Mouse (Mus musculus): ENCODE measurements at regions not wholly inside any gene's neighbourhood (a gene's known extent, or its start where the extent isn't known, plus 50 kb on each side); places are given as distances from the start of the nearest gene placed in this dataset.
A peak's percentile ranks its signal among the peaks of the same experiment; 100 is the strongest.

DNA sequence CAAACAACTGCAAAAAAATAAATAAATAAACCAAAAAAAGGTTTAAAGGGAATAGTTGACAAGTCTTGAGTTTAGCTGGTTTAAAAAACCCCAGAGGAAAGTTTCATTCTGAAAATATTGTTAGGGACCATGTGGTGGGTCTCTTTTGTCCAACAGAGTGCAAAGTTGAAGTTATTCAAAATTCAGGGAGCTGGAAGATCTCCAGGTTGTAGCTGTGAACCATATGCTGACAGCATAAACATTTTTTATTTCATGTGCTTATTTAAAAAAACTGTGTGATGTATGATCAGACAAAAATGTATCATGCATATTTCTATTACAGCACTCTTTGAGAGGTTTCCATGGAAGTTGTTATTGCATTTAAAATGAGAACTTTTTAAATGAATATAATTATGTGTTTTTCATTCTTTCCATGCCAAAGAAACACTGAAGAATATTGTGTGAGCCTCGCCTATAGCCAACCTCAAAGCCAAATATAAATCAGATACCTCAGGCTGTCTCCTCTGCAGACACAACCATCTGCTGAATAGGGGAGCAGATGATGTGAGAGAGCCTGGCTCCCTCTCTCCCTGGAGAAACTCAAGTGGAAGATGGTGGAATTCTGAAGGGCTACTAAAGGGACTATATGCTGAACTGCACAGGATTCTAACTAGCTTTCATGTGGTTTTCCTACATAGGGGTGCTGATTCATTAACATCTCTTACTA is 413.4 kb upstream of the Impad1 start:
- no peak for DNase-seq (ENCODE audit: extremely low spot score, low spot score)
- WGBS, result 84% methylated on average over 1 of the region's 1 CpGs
- Histone ChIP-seq H3K9me3 (no peaks in the 10 kb centered on the region), H3K36me3 (replicated peaks) (no peaks in the 10 kb centered on the region), H3K27ac (no peak overlapping the region), H3K4me3 (no peak overlapping the region), H3K4me1 (no peaks in the 10 kb centered on the region), H3K27me3 (ENCODE audit: poor library complexity, severe bottlenecking) (no peaks in the 10 kb centered on the region)

DNA sequence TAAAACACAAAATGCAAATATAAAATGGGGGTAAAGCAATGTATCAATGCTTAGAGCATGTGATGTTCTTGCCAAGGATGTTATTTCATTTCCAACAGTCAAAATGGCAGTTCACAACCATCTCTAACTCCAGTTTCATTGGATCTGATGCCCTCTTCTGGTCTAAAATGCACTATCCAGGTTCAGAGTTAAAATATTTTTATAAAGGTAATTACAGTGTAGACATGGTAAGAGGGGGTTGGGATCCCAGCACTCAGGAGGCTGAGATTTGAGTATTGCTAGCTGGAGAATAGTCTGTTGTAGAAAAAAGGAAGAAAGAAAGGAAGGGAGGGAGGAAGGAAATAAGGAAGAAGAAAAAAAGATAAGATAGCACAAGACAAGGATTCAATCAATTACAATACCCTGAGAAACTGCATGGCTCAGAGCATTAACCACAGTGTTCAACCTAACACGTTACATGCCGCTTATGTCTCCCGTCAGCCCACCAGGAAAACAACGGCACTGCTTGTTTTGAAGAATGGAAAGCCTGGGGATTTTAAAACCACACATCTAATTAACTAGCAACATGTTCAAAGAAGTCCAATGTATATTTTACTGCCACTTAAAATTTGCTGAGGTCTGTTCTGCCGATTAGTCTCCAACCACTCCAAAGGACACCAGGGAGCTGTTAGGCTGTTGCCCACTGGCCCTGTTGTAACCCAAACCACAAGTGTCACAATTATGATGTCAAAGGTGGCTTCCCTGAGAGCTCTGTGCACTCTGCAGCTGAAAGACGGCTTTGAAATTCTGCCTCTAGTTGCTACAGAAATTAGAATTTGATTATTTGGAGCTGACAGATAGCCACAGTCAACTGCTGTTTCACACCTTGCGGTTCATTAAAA is 412.4 kb upstream of the Impad1 start:
- Histone ChIP-seq H3K36me3 (replicated peaks) (no peaks in the 10 kb centered on the region), H3K9me3 (no peaks in the 10 kb centered on the region), H3K4me3 (no peak overlapping the region), H3K4me1 (no peaks in the 10 kb centered on the region), H3K27me3 (ENCODE audit: poor library complexity, severe bottlenecking) (no peaks in the 10 kb centered on the region), H3K27ac (no peak overlapping the region)
- DNase-seq (ENCODE audit: extremely low spot score, low spot score), result no peak
- whole genome bisulfite sequencing, result 82% methylated on average over 7 of the region's 7 CpGs

DNA sequence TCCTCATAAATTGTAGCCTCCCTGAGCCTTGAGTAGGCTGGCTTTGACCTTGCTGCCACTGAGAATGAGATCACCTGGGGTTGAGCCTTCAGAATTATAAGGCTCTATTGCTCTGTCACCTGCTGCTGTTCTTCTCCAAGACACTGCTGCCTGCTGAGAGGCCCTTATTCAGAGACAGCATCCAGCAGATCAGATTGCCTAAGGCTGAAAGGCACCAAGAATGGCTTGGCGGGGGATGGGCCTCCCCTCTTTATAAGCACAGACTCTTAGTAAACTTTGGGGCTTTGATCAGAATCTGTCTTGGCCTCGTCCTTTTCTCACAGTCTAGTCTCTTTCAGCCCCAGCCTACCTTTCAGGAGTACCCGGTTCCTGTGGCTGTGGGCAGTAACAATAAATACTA is 401.1 kb upstream of the Impad1 start:
- Histone ChIP-seq H3K27ac (0 out of 2 replicates have a peak overlapping the region, but pooled peaks have one; percentile 30), H3K36me3 (replicated peaks) (no peaks in the 10 kb centered on the region), H3K4me1 (peaks cover 11% of the 10 kb centered on the region), H3K4me3 (no peak overlapping the region), H3K27me3 (ENCODE audit: poor library complexity, severe bottlenecking) (no peaks in the 10 kb centered on the region), H3K9me3 (peaks cover 5% of the 10 kb centered on the region; the same call in 1 of the 2 replicates)
- 16% methylated on average over 3 of the region's 3 CpGs for whole genome bisulfite sequencing
- DNase-seq (ENCODE audit: extremely low spot score, low spot score), result no peak

DNA sequence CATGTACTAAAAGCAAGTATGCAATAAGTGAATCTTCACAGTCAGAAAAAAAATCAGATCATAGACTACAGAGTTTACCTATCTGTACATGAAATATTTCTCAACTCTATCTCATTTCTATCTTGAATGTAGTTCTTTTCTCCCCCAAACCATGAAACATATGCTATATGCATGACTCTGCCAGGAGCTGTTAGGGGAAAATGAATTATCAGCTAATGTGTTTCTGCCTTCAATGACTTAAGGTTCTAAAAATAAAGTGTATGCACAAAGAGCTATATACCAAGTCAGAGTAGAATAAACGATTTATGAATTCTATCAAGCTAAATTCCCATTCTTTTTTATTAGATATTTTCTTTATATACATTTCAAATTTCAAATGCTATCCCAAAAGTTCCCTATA is 388.4 kb upstream of the Impad1 start:
- Histone ChIP-seq H3K27me3 (ENCODE audit: poor library complexity, severe bottlenecking) (no peaks in the 10 kb centered on the region), H3K9me3 (no peaks in the 10 kb centered on the region), H3K4me1 (peaks cover 5% of the 10 kb centered on the region; the same call in 1 of the 2 replicates), H3K4me3 (no peak overlapping the region), H3K27ac (no peak overlapping the region), H3K36me3 (replicated peaks) (no peaks in the 10 kb centered on the region)
- 88% methylated on average over 1 of the region's 1 CpGs for WGBS
- DNase-seq (ENCODE audit: extremely low spot score, low spot score), result no peak

DNA sequence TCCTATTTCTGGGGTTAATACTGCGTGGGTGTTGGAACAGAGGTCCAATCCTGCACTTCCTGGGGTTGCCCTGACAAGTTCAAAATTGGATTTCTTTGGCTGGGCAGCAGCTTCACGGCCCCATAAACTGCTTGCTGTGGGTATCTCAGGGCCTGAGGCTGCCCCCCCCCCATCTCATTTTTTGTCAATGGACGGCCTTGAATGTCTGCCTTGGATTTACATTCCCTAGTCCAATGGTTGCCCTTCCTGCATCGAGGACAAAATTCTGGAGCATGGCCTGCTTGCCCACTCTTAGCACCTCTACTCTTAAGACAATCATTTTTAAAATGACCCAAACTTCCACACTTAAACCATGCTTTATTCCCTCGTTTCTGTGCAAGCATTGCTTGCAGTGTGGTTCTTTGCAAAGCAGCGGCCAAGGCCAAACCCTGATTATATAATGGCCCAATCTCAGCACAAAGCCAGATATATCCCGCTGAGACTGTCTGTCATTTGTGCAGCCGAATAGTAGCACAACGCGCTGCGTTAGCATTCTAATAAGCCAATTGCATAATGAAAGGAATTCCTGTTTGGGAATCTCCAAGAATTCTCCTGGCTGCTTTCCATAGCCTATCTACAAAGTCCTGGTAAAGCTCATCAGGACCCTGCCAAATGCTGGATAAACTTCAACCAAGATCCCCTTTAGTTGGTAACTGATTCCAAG is 386.0 kb upstream of the Impad1 start:
- no peak for DNase-seq (ENCODE audit: extremely low spot score, low spot score)
- WGBS, result 80% methylated on average over 11 of the region's 11 CpGs
- no peak overlapping the region for H3K27ac ChIP-seq
- no peaks in the 10 kb centered on the region for H3K27me3 ChIP-seq (ENCODE audit: poor library complexity, severe bottlenecking)
- H3K9me3 ChIP-seq, result no peaks in the 10 kb centered on the region
- H3K4me3 ChIP-seq, result no peak overlapping the region
- H3K4me1 ChIP-seq, result peaks cover 5% of the 10 kb centered on the region; the same call in 1 of the 2 replicates
- H3K36me3 ChIP-seq (replicated peaks), result no peaks in the 10 kb centered on the region

DNA sequence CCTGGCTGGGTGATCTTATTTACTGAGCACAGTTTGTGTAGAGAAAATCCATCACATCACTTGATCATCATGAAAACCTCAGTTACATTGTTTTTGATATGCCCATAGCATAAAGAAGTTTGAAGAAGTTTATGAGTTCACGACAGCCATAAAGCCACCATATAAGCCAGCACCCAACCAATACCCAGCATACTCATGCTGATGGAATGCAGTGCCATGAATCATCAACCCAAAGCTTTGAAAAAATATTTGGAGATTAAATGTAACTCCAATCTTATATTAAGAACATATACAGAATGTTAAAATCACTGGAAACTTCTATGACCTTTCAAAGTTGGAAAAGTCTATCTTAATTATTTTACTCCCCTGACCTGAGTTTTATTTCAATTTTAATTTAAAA is 372.1 kb upstream of the Impad1 start:
- Histone ChIP-seq H3K27ac (no peak overlapping the region), H3K27me3 (ENCODE audit: poor library complexity, severe bottlenecking) (no peaks in the 10 kb centered on the region), H3K9me3 (no peaks in the 10 kb centered on the region), H3K4me1 (no peaks in the 10 kb centered on the region), H3K36me3 (replicated peaks) (no peaks in the 10 kb centered on the region), H3K4me3 (no peak overlapping the region)
- WGBS, result 93% methylated on average over 1 of the region's 1 CpGs
- DNase-seq (ENCODE audit: extremely low spot score, low spot score), result no peak

DNA sequence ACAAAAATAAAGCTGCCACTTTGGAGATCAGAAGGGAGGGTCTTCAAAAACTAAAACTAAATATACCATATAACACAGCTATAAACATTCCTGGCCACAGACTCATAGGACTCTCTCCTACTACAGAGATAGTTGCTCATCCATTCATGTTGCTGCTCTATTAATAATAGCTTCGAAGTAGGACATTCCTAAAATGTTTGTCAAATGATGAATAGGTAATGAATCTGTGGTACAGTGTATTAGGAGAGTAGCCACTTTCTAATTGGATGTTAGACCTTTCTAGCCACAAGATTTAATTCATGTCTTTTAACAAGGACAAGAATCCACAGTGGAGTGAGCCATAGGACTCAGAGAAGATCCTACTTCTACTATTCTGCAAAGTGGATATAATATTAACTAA is 367.8 kb upstream of the Impad1 start:
- no peaks in the 10 kb centered on the region for H3K36me3 ChIP-seq (replicated peaks)
- no peak overlapping the region for H3K4me3 ChIP-seq
- no peaks in the 10 kb centered on the region for H3K9me3 ChIP-seq
- 74% methylated on average over 1 of the region's 1 CpGs for WGBS
- no peak for DNase-seq (ENCODE audit: extremely low spot score, low spot score)
- no peaks in the 10 kb centered on the region for H3K27me3 ChIP-seq (ENCODE audit: poor library complexity, severe bottlenecking)
- no peak overlapping the region for H3K27ac ChIP-seq
- H3K4me1 ChIP-seq, result no peaks in the 10 kb centered on the region

DNA sequence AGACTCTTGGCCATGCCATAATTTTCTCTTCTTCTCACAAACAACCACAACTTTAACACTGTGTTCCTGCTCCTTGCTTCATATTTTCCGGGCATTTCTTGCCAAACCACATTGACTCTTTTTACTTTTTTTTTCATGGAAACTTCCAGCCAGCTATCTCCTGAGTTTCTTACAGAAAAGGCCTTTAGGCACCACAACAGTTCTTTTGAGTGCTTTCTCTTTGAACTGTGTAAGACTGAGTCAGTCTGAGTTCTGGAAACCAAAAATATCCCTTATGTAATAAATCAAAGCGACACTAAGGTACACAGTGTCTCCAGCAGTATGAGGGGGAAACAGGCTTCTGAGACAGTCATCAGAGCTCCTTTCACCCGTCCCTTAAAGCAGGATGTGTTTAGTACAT is 337.6 kb upstream of the Impad1 start:
- WGBS, result 78% methylated on average over 3 of the region's 3 CpGs
- Histone ChIP-seq H3K9me3 (no peaks in the 10 kb centered on the region), H3K27me3 (ENCODE audit: poor library complexity, severe bottlenecking) (no peaks in the 10 kb centered on the region), H3K4me3 (no peak overlapping the region), H3K36me3 (replicated peaks) (no peaks in the 10 kb centered on the region), H3K4me1 (no peaks in the 10 kb centered on the region), H3K27ac (no peak overlapping the region)
- no peak for DNase-seq (ENCODE audit: extremely low spot score, low spot score)

DNA sequence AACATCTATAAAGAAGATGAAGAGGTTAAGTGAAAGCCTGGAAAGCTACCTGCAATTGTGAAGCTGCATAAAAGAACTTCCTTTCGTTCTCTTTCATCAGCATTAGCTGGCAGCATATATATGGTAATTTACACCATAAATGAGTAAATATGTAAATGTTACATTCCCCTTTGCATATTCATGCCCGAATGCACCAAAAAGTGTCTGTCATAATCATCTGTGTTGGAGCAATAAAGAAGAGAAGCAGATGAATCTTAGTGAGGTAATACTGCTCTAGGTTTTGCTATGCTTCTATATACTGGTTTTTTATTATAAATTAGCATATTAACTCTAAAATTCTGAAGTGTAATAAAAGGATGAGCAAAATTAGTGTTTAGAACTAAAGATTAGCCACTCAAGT is 332.9 kb upstream of the Impad1 start:
- Histone ChIP-seq H3K36me3 (replicated peaks) (no peaks in the 10 kb centered on the region), H3K9me3 (0 out of 2 replicates have a peak, but pooled peaks cover 3% of the 10 kb centered on the region), H3K4me3 (no peak overlapping the region), H3K4me1 (no peaks in the 10 kb centered on the region), H3K27ac (no peak overlapping the region), H3K27me3 (ENCODE audit: poor library complexity, severe bottlenecking) (no peaks in the 10 kb centered on the region)
- no peak for DNase-seq (ENCODE audit: extremely low spot score, low spot score)
- 93% methylated on average over 2 of the region's 2 CpGs for WGBS

DNA sequence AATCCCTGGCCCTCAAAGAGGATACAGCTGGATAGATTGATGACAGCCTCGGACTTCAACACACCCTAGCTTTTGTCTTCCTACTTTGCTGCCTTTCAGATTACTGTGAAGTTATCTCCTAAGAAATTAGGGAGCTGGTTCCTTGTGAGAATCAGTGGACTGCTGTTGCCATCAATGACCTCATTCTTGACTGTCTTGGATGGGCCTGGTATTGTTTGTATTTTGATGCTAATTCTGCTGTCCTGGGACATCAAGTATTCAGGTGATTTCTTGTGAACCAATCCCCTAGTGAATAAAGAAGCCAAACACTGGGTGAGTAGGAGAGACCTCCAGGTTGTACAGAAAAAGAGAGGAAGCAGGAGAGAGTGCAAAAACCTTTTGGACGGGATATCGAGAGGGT is 305.3 kb upstream of the Impad1 start:
- Histone ChIP-seq H3K36me3 (replicated peaks) (no peaks in the 10 kb centered on the region), H3K4me3 (no peak overlapping the region), H3K27ac (no peak overlapping the region), H3K4me1 (no peaks in the 10 kb centered on the region), H3K9me3 (no peaks in the 10 kb centered on the region; the same call in 1 of the 2 replicates), H3K27me3 (ENCODE audit: poor library complexity, severe bottlenecking) (no peaks in the 10 kb centered on the region)
- WGBS, result 92% methylated on average over 3 of the region's 3 CpGs
- DNase-seq (ENCODE audit: extremely low spot score, low spot score), result no peak

DNA sequence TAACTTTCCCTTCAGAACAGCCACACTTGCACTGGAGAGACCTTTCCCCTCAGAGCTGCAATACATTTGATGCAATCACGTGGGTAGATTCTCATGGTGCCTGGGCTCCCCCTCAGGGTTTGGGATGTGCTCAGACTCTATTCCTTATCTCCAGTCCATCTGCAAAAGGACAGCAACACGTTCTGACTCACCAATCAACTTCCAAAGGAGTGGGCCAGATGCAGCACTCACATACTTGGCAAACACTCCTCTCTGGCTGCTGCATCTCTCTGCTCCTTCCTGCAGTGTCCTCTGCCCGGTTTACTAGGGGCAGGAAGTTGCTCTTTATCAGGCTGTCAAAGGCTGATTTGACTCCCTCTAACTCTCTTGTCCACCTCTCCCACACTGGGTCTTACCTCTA is 285.6 kb upstream of the Impad1 start:
- Histone ChIP-seq H3K4me3 (no peak overlapping the region), H3K27ac (no peak overlapping the region), H3K9me3 (no peaks in the 10 kb centered on the region), H3K4me1 (no peaks in the 10 kb centered on the region), H3K36me3 (replicated peaks) (no peaks in the 10 kb centered on the region), H3K27me3 (ENCODE audit: poor library complexity, severe bottlenecking) (no peaks in the 10 kb centered on the region)
- 69% methylated on average over 3 of the region's 3 CpGs for WGBS
- DNase-seq (ENCODE audit: extremely low spot score, low spot score), result no peak

DNA sequence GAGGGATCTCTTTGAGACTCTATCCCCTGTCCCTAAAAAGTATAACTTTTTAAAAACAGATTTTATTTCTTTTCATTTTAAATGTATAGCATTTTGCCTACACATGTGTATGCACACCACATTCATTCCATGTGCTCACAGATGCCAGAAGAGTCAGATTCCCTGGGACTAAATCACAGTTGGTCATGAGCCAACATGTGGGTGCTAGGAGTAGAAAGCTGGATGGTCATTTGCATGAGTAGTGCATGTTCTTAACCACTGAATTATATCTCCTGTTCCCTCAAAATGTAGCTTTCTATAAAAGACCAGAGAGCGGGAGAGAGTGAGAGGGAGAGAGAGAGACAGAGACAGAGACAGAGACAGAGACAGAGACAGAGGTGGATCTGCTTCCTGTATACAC is 281.6 kb upstream of the Impad1 start:
- Histone ChIP-seq H3K4me3 (no peak overlapping the region), H3K4me1 (no peaks in the 10 kb centered on the region), H3K9me3 (no peaks in the 10 kb centered on the region), H3K27ac (no peak overlapping the region), H3K36me3 (replicated peaks) (no peaks in the 10 kb centered on the region), H3K27me3 (ENCODE audit: poor library complexity, severe bottlenecking) (no peaks in the 10 kb centered on the region)
- no peak for DNase-seq (ENCODE audit: extremely low spot score, low spot score)
- 94% methylated on average over 1 of the region's 1 CpGs for WGBS

DNA sequence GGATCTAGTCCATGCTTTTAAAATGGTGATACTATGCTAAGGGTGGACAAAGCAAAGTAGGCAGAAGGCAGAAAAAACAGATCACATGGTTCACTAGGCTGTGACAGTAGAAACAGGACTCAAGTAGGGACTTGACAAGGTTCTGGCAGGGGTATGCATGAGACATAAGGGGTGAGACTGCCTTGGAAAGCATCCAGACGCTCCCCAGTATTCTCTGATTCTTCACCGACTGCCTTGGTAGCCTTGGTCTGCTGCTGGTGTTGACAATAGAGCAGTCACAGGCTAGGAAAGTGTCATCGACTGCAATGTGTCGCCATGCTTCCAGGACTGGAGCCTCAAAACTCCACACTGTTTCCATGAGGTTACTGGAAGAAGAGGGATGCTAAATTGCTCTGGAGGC is 278.1 kb upstream of the Impad1 start:
- Histone ChIP-seq H3K27me3 (ENCODE audit: poor library complexity, severe bottlenecking) (no peaks in the 10 kb centered on the region), H3K4me3 (no peak overlapping the region), H3K4me1 (no peaks in the 10 kb centered on the region), H3K9me3 (no peaks in the 10 kb centered on the region), H3K36me3 (replicated peaks) (no peaks in the 10 kb centered on the region), H3K27ac (no peak overlapping the region)
- 93% methylated on average over 4 of the region's 4 CpGs for WGBS
- no peak for DNase-seq (ENCODE audit: extremely low spot score, low spot score)

Data from forebrain, embryonic 10.5 days (tissue).